Mouse (Mus musculus) forebrain, embryonic 14.5 days (tissue): ENCODE measurements at regions not wholly inside any gene's neighbourhood (a gene's known extent, or its start where the extent isn't known, plus 50 kb on each side); places are given as distances from the start of the nearest gene placed in this dataset.

ENCODE experiments used
- ATAC-seq: fragments of 200-750 bp; cut with Nextera tagmentation; 2 replicates; pipeline ENCODE4 v1.8.0; 2017; ENCODE audit warnings: mild to moderate bottlenecking, moderate library complexity
- DNase-seq: peaks from one replicate; pipeline ENCODE4 v3.0.0-alpha.2; 2015; ENCODE audit warnings: low spot score
- H3K27ac ChIP-seq: fragments of 300-500 bp; sonication (generic); 2 replicates; pipeline ENCODE4 v1.5.1; 2014; ENCODE audit warnings: low read depth, mild to moderate bottlenecking, control low read depth, low read length, moderate library complexity
- H3K27me3 ChIP-seq: fragments of 300-500 bp; sonication (generic); replicated peaks from 2 replicates; pipeline ENCODE4 v1.6.1; 2014; ENCODE audit warnings: low read length, control low read depth, mixed read lengths; ENCODE audit not compliant: control insufficient read depth, insufficient read depth
- H3K36me3 ChIP-seq: fragments of 300-500 bp; sonication (generic); 2 replicates; pipeline ENCODE4 v1.6.1; 2014; ENCODE audit warnings: low read length, control low read depth; ENCODE audit not compliant: control insufficient read depth, insufficient read depth
- H3K4me1 ChIP-seq: fragments of 300-500 bp; sonication (generic); 2 replicates; pipeline ENCODE4 v1.6.1; 2014; ENCODE audit warnings: antibody characterized with exemption, low read length, control low read depth; ENCODE audit not compliant: control insufficient read depth, insufficient read depth
- H3K4me2 ChIP-seq: fragments of 300-500 bp; sonication (generic); 2 replicates; pipeline ENCODE4 v1.6.1; 2014; ENCODE audit warnings: mild to moderate bottlenecking, control low read depth, low read length
- H3K4me3 ChIP-seq: fragments of 300-500 bp; sonication (generic); 2 replicates; pipeline ENCODE4 v1.5.1; 2014; ENCODE audit warnings: low read depth, low read length, control low read depth
- H3K9ac ChIP-seq: fragments of 300-500 bp; sonication (generic); 2 replicates; pipeline ENCODE4 v1.6.1; 2014; ENCODE audit warnings: mild to moderate bottlenecking, low read length, control low read depth, moderate library complexity
- H3K9me3 ChIP-seq: fragments of 300-500 bp; sonication (generic); replicated peaks from 2 replicates; pipeline ENCODE4 v1.6.1; 2016; ENCODE audit warnings: low read length, control low read depth, mixed read lengths; ENCODE audit not compliant: control insufficient read depth
- WGBS: fragments of 180-500 bp; shearing (Covaris S2); extraction: QIAGEN DNeasy Blood & Tissue Kit; methylation state at CpG from one replicate; pipeline ENCODE4 v1.1.7; 2014; 5-methylcytosine and 5-hydroxymethylcytosine counted together

- Histone ChIP-seq H3K9ac (no peak overlapping the region), H3K4me3 (no peak overlapping the region), H3K4me1 (no peaks in the 10 kb centered on the region), H3K27ac (no peak overlapping the region), H3K36me3 (no peaks in the 10 kb centered on the region), H3K9me3 (no peaks in the 10 kb centered on the region), H3K4me2 (no peak overlapping the region), H3K27me3 (no peaks in the 10 kb centered on the region)
- 96% methylated on average over 6 of the region's 6 CpGs for WGBS
- DNase-seq: no peak
- ATAC-seq: no peak
These were observed 251.0 kb downstream of the Ipmk start for GRCm38 (mm10) chr10:71598515-71598914.

- 88% methylated on average over 4 of the region's 4 CpGs for WGBS
These were observed 266.2 kb downstream of the Ipmk start for GRCm38 (mm10) chr10:71613736-71614135.

GRCm38 (mm10) chr10:71617156-71617555 lies 269.6 kb downstream of the Ipmk start:
- DNase-seq (no peak), ATAC-seq (no peak)
- Histone ChIP-seq H3K27me3 (no peaks in the 10 kb centered on the region), H3K9ac (no peak overlapping the region), H3K9me3 (no peaks in the 10 kb centered on the region), H3K4me2 (no peak overlapping the region), H3K27ac (no peak overlapping the region), H3K4me1 (no peaks in the 10 kb centered on the region), H3K36me3 (no peaks in the 10 kb centered on the region), H3K4me3 (no peak overlapping the region)
- 88% methylated on average over 4 of the region's 4 CpGs for WGBS

More at GRCm38 (mm10) chr10:71613736-71614135, 266.2 kb downstream of the Ipmk start:
- H3K27me3 ChIP-seq: no peaks in the 10 kb centered on the region
- no peak overlapping the region for H3K4me2 ChIP-seq
- no peaks in the 10 kb centered on the region for H3K9me3 ChIP-seq
- no peak overlapping the region for H3K9ac ChIP-seq
- no peak for DNase-seq
- no peak overlapping the region for H3K4me3 ChIP-seq
- H3K36me3 ChIP-seq: no peaks in the 10 kb centered on the region
- no peak for ATAC-seq
- no peak overlapping the region for H3K27ac ChIP-seq
- H3K4me1 ChIP-seq: no peaks in the 10 kb centered on the region

GRCm38 (mm10) chr10:71646071-71646470 lies 298.5 kb downstream of the Ipmk start:
- ATAC-seq (no peak), DNase-seq (no peak)
- Histone ChIP-seq H3K9me3 (no peaks in the 10 kb centered on the region; the same call in 1 of the 2 replicates), H3K27ac (no peak overlapping the region), H3K4me2 (no peak overlapping the region), H3K27me3 (no peaks in the 10 kb centered on the region), H3K36me3 (no peaks in the 10 kb centered on the region), H3K4me3 (no peak overlapping the region), H3K4me1 (no peaks in the 10 kb centered on the region), H3K9ac (no peak overlapping the region)
- WGBS: 86% methylated on average over 3 of the region's 3 CpGs

- H3K27ac ChIP-seq: no peak overlapping the region
- no peaks in the 10 kb centered on the region for H3K9me3 ChIP-seq
- DNase-seq (no peak), ATAC-seq (no peak)
- WGBS: 55% methylated on average over 7 of the region's 7 CpGs
- no peaks in the 10 kb centered on the region for H3K27me3 ChIP-seq
- no peak overlapping the region for H3K4me3 ChIP-seq
- H3K4me2 ChIP-seq: no peak overlapping the region
- no peaks in the 10 kb centered on the region for H3K36me3 ChIP-seq
- no peak overlapping the region for H3K9ac ChIP-seq
- no peaks in the 10 kb centered on the region for H3K4me1 ChIP-seq
These were observed 310.0 kb downstream of the Ipmk start for GRCm38 (mm10) chr10:71657525-71657924.

GRCm38 (mm10) chr10:71663545-71663944 lies 316.0 kb downstream of the Ipmk start:
- Histone ChIP-seq H3K36me3 (no peaks in the 10 kb centered on the region), H3K27ac (no peak overlapping the region), H3K9me3 (no peaks in the 10 kb centered on the region), H3K4me3 (no peak overlapping the region), H3K9ac (no peak overlapping the region), H3K4me1 (no peaks in the 10 kb centered on the region), H3K27me3 (no peaks in the 10 kb centered on the region), H3K4me2 (no peak overlapping the region)
- no peak for ATAC-seq
- DNase-seq: no peak
- WGBS: 82% methylated on average over 5 of the region's 5 CpGs

- Histone ChIP-seq H3K4me3 (no peak overlapping the region), H3K27me3 (no peaks in the 10 kb centered on the region), H3K9me3 (no peaks in the 10 kb centered on the region), H3K9ac (no peak overlapping the region), H3K4me1 (no peaks in the 10 kb centered on the region), H3K27ac (0 out of 2 replicates have a peak overlapping the region, but pooled peaks have one; percentile 11), H3K36me3 (no peaks in the 10 kb centered on the region), H3K4me2 (no peak overlapping the region)
- 54% methylated on average over 7 of the region's 7 CpGs for WGBS
- ATAC-seq: peak; percentile 94
- peak; percentile 85 for DNase-seq
These were observed 319.6 kb downstream of the Ipmk start for GRCm38 (mm10) chr10:71667160-71667571.

- H3K36me3 ChIP-seq: no peaks in the 10 kb centered on the region
- WGBS: 67% methylated on average over 5 of the region's 5 CpGs
- no peaks in the 10 kb centered on the region for H3K27me3 ChIP-seq
- no peak overlapping the region for H3K4me3 ChIP-seq
- no peak for DNase-seq
- H3K4me2 ChIP-seq: no peak overlapping the region
- ATAC-seq: no peak
- H3K27ac ChIP-seq: no peak overlapping the region
- no peak overlapping the region for H3K9ac ChIP-seq
- no peaks in the 10 kb centered on the region for H3K4me1 ChIP-seq
- no peaks in the 10 kb centered on the region for H3K9me3 ChIP-seq
These were observed 331.7 kb downstream of the Ipmk start for GRCm38 (mm10) chr10:71679240-71679639.

GRCm38 (mm10) chr10:71713456-71713855 lies 365.9 kb downstream of the Ipmk start:
- 95% methylated on average over 2 of the region's 2 CpGs for WGBS
- ATAC-seq (no peak), DNase-seq (no peak)
- no peaks in the 10 kb centered on the region for H3K27me3 ChIP-seq
- no peaks in the 10 kb centered on the region for H3K36me3 ChIP-seq
- no peak overlapping the region for H3K4me2 ChIP-seq
- H3K4me1 ChIP-seq: no peaks in the 10 kb centered on the region
- no peaks in the 10 kb centered on the region for H3K9me3 ChIP-seq
- H3K9ac ChIP-seq: no peak overlapping the region
- no peak overlapping the region for H3K27ac ChIP-seq
- H3K4me3 ChIP-seq: no peak overlapping the region
